Mouse (Mus musculus): ENCODE measurements around the gene Bmp6.

The Bmp6 gene

GRCm38 (mm10) chr13:38429671-38430070, 84.8 kb downstream of the Bmp6 start:
- DNase-seq (ENCODE audit: low read depth, low spot score): no peak

GRCm38 (mm10) chr13:38430075-38430474, 85.2 kb downstream of the Bmp6 start:
- no peak for DNase-seq (ENCODE audit: low read depth, low spot score)

GRCm38 (mm10) chr13:38434831-38435230, 89.9 kb downstream of the Bmp6 start:
- no peak for DNase-seq (ENCODE audit: low read depth, low spot score)

GRCm38 (mm10) chr13:38437930-38438329, 93.0 kb downstream of the Bmp6 start:
- DNase-seq (ENCODE audit: low read depth, low spot score): peak; percentile 19

GRCm38 (mm10) chr13:38440240-38440639, 95.3 kb downstream of the Bmp6 start:
- DNase-seq (ENCODE audit: low read depth, low spot score): no peak

GRCm38 (mm10) chr13:38448516-38449015, 103.7 kb downstream of the Bmp6 start:
- DNase-seq (ENCODE audit: low read depth, low spot score): no peak

GRCm38 (mm10) chr13:38450051-38450971, 105.4 kb downstream of the Bmp6 start:
- no peak for DNase-seq (ENCODE audit: low read depth, low spot score)

- no peak for DNase-seq (ENCODE audit: low read depth, low spot score)
Measured at GRCm38 (mm10) chr13:38451446-38451845, 106.5 kb downstream of the Bmp6 start.

GRCm38 (mm10) chr13:38463410-38463809, 118.5 kb downstream of the Bmp6 start:
- peak; percentile 18 for DNase-seq (ENCODE audit: low read depth, low spot score)

- no peak for DNase-seq (ENCODE audit: low read depth, low spot score)
Measured at GRCm38 (mm10) chr13:38470882-38471281, 126.0 kb downstream of the Bmp6 start.

GRCm38 (mm10) chr13:38472636-38473035, 127.7 kb downstream of the Bmp6 start:
- no peak for DNase-seq (ENCODE audit: low read depth, low spot score)

- no peak for DNase-seq (ENCODE audit: low read depth, low spot score)
Measured at GRCm38 (mm10) chr13:38473497-38473896, 128.6 kb downstream of the Bmp6 start.

- DNase-seq (ENCODE audit: low read depth, low spot score): no peak
Measured at GRCm38 (mm10) chr13:38476936-38477335, 132.0 kb downstream of the Bmp6 start.

- no peak for DNase-seq (ENCODE audit: low read depth, low spot score)
Measured at GRCm38 (mm10) chr13:38481021-38481420, 136.1 kb downstream of the Bmp6 start.

GRCm38 (mm10) chr13:38484701-38485100, 139.8 kb downstream of the Bmp6 start:
- DNase-seq (ENCODE audit: low read depth, low spot score): no peak

GRCm38 (mm10) chr13:38486767-38487166, 141.9 kb downstream of the Bmp6 start:
- no peak for DNase-seq (ENCODE audit: low read depth, low spot score)

GRCm38 (mm10) chr13:38496715-38497114, 151.8 kb downstream of the Bmp6 start:
- no peak for DNase-seq (ENCODE audit: low read depth, low spot score)

GRCm38 (mm10) chr13:38501314-38501713, 156.4 kb downstream of the Bmp6 start:
- no peak for DNase-seq (ENCODE audit: low read depth, low spot score)

GRCm38 (mm10) chr13:38503137-38503849, 158.4 kb downstream of the Bmp6 start:
- DNase-seq (ENCODE audit: low read depth, low spot score): peak; percentile 30

GRCm38 (mm10) chr13:38506320-38506719, 161.4 kb downstream of the Bmp6 start:
- DNase-seq (ENCODE audit: low read depth, low spot score): peak; percentile 14

- DNase-seq (ENCODE audit: low read depth, low spot score): no peak
Measured at GRCm38 (mm10) chr13:38506936-38507335, 162.0 kb downstream of the Bmp6 start.

- DNase-seq (ENCODE audit: low read depth, low spot score): no peak
Measured at GRCm38 (mm10) chr13:38509681-38510341, 164.9 kb downstream of the Bmp6 start.
